Mouse (Mus musculus) right cerebral cortex, postnatal 14 days (tissue): ENCODE data around the gene Zbtb34.

Experiments
- DNase-seq: peaks from one replicate; pipeline ENCODE4 v3.0.0; 2022

The Zbtb34 gene

GRCm38 (mm10) chr2:33430771-33431699 lies at the start of gene Zbtb34:
TSS of gene Zbtb34 (minus strand) at chr2:33431324.
- DNase-seq, result peak; percentile 64

DNA sequence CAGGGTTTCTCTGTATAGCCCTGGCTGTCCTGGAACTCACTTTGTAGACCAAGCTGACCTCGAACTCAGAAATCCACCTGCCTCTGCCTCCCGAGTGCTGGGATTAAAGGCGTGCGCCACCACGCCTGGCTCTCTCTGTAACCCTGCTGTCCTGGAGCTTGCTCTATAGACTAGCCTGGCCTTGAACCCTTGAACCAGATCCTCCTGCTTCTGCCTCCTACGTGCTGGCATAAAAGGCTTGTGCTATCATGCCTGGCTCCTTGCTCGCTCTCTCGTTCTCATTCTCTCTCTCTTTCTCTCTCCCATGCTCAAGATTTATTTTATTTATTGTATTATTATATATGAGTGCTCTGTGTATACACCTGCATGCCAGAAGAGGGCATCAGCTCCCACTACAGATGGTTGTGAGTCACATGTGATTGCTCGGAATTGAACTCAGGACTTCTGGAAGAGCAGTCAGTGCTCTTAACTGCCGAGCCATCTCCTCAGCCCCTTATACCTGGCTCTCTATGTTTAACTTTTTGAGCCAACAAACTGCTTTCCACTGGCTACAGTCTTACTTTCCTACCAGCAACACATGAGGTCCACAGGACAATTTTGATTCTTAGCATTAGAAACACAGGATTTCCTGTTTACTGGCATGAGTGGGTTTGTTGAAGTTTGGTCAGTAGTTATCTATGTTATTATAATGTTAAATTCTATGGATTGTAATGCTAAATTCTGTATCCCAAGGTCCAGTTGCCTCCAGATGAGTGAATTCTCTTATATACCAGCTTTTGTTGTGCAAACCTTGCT lies 47.0 kb upstream of the Zbtb34 start:
- DNase-seq, result no peak

GRCm38 (mm10) chr2:33475961-33476360 lies 44.8 kb upstream of the Zbtb34 start:
- peak; percentile 78 for DNase-seq

GRCm38 (mm10) chr2:33468466-33469097 lies 37.5 kb upstream of the Zbtb34 start, which contains the start of gene Zbtb43:
TSS of gene Zbtb43 (minus strand) at chr2:33468559.
- peak; percentile 95 for DNase-seq

DNA sequence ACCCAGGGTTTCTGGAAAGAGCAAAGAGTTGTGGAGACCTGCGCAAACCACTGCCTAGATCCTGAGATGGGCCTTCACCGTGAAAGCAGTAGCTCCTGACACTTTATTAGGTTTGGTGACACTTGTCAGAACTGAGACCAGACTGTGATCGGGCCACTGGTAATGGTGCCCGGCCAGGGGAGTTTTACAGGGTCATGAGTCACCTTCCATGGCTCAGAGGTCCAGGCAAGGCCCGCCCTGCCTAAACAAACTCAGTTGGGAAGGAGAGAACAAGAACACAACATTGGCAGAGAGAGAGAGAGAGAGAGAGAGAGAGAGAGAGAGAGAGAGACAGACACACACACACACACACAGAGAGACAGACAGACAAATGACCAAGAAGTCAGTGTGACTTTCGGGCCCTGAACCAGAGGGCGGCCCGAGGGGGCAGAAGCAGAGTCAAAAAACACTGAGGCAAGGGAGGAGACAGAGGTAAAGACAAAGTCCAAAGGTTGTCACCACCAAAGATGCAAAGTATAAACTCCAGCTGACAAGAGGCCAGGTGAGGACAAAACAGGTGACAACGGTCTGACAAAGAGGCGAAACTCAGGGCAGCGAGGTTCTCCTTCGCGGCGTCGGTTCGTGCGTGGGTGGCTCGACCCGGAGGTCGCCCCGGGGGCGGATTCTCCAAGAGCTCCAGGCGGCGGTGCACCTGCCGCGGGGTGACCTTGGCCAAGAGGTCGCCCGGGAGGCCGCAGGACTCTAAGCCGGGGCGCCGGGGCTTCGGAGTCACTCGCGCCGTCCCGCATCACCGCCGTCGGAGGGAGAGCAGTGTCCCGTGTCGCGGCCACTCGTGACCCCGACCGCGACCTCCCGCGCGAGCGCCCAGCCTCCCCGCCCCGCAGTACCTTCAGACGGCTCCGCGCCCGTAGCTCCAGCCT lies 36.7 kb upstream of the Zbtb34 start:
- DNase-seq, result no peak

DNA sequence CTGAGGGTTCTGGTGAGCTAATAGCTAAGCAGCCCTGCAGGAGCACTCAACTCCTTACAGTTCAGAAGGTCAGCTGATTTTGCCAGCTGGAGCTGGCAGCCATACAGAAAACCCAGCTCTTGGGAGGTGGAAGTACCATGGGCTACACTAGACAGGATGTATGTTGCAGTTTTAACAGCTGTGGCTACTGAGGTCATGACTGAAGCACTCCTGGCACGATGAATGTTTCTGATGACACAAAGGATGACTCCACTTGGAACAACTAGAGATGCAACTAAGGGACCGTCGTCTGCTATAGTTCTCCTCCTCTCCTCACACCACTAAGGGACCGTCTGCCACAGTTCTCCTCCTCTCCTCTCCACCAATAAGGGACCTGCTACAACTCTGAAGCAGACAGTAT lies 34.8 kb upstream of the Zbtb34 start:
- no peak for DNase-seq

DNA sequence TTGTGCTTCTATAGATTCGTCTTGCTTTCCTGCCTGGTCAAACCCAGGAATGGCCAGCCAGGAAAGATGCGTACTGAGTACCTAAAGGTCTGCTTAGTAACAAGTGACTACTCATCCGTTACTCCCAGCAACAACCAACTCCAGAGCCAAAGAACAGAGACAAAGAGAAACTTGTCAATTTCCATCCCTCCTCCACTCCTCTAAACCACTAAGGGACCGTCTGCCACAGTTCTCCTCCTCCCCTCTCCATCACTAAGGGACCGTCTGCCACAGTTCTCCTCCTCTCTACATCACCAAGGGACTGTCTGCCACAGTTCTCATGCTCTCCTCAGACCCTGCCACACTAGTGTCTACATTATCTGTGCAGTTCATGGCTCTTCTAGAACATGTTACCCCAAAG lies 34.1 kb upstream of the Zbtb34 start:
- DNase-seq, result no peak

DNA sequence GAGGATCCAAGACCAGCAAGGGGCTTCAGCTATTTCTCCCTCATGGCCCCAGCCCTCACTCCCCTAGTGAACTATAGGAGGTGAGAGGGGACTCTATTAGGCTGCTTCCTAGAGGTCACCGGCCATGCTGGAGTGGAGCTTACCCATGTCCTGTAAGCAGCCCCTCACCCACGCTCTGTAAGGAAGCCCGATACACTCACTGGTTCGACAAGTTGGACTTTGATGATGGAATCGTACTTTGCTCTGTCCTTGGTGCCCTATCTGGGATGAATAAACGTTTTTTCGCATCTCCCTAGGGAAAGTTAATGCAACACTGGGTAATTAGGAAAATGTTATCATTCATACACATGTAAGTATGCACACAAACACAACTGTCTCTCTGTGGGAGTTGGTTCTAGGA lies 30.9 kb upstream of the Zbtb34 start:
- DNase-seq, result no peak

- DNase-seq, result no peak
These were observed 29.9 kb upstream of the Zbtb34 start for GRCm38 (mm10) chr2:33461066-33461465.

DNA sequence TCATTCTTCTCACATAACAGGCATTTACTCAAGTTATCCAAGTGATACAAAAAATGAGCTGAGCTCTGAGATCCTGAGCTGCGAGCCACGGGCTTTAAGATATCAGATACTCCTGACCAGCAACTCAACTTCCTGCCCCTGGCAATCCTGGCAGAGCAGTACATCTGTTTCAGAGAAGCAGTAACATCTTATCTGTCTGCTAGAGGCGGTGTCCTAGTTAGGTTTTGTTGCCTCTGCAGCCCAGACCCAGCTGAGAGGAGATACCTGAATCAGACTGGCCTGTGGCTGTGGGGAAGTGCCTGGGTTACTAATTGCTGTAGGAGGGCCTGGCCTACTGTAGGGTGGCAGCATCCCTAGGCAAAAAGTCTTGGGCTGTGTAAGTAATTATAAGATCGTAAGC lies 28.5 kb upstream of the Zbtb34 start:
- no peak for DNase-seq

DNA sequence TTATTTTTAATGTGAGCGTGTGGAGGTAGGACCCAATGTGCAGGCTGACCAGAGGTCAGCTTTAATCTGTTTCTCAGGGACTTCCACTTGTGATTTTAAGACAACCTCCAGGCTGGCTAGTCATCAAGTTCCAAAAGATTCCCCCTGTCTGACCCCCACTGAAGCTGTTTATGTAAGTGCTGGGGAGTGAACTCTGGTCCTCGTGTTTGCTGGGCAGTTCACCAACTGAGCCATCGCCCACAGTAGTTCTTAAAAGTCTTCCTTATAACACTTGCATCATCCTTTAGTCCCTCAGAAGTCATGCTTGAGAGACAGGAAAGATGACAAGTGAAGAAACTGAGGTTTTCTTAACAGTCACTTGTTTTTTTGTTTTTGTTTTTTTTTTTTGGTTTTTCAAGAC lies 25.6 kb upstream of the Zbtb34 start:
- DNase-seq, result no peak

DNA sequence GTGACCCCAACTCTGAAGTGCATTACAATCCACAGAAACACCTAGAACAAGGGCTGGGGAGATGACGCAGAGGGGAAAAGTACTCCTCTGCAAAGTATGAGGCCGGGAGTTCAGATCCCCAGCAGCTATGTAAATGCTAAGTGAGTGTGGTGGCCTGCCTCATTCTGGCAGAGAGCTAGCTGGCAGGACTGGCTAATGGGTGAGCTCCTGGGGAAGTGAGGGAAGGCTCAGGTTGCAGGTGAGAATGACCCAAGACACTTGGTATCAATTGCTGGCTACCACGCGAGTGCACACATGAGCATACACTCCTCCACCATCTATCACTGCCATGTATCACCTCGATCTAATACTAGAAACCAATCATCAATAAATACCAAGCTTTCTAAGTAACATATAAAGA lies 25.1 kb upstream of the Zbtb34 start:
- no peak for DNase-seq

DNA sequence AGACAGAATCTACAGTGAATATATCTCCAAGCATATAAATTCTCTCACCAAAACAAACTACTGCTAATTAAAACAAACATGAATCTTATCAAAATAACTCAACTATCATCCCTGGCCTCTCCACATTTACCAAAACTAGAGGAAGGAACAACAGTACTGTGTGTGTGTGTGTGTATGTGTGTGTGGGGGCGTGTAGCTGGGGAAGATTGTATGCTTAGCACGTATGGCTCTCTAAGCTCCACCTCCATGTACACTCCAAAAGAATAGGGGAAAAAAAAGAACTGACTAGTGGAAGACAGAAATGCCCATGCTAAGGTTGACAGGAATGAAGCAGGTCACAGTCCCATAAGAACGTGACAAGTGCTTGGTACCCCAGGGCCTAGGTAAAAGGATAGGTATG lies 24.2 kb upstream of the Zbtb34 start:
- no peak for DNase-seq

DNA sequence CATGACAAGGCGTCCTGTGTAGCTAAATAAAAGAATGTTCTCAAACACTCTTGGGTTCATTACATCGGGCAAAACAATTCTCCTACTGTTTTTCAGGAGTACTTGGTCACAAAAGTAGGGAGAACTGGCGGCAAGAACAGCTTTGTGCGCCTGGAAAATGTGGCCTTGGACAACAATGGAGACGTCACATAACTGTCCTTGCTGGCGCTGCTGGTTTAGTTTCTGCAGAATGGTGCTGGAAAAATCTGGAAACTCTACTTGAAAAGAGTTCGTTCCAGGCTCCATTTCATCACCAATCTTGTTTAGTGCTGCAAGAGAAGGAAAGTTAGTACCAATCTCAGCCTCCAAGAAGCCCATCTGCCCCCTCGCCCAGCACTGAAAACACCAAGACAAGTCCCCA lies 23.7 kb upstream of the Zbtb34 start:
- no peak for DNase-seq

GRCm38 (mm10) chr2:33453476-33453875 lies 22.4 kb upstream of the Zbtb34 start:
- DNase-seq, result no peak

DNA sequence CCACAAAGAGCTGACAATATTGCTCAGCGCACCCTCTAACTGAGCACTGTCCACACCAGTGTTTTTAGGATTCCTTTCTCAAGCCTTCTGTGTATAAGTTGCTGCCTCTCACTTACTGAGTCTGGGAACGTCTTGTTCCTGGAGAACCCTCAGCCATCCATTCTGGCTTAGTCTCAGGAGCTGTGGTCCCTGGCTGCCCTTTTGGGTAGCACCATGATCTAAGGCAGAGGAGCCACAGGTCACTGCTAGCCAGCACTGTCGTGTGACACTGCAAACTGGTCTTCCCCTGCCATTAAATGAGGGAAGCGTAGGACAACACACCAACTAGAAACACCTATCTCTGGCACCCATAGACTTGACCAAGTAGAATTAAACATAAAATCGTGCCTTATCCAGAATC lies 21.6 kb upstream of the Zbtb34 start:
- no peak for DNase-seq

GRCm38 (mm10) chr2:33452140-33452539 lies 21.0 kb upstream of the Zbtb34 start:
- DNase-seq, result no peak

DNA sequence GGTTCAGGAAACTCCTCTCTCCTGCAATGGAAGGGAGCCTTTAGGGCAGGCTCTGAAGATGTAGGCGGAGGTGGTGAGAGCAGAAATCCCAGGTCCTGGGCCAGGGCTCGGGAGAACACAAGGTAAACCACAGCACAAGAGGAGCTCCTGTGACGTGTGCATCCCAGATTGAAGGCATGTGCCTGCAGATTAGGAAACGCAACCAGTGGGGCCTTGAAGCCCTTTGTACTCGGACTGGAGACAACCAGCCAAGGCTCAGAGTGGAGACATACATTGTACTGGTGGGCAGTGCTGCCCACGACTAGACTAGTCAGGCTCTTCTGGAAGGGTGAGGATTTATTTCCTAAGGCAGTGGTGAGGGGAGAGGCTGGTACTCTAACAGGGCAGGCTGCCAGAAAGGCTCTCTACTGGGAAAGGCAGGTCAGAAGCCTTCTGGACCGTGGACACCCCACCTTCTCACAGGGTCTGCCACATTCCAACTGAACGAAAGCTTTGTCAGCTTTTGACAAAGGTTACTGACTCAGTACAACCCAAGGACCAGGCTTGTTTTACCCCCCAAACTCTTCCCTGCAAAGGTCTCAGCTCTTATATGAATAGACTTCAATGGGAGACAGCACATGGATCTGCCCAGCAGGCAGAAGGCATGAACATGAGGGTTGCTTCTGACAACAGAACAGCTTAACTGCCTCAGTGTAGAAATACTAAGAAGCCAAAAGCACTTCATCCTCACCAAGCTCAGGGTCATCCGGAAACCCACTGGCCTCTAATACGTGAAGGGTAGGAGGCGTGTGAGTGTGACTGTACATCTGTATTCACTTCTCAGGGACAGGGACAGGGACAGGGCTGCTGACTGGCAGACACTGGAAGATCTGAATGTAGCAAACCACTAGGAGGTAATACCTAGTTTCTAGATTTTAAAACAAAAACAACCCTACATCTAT lies 20.2 kb upstream of the Zbtb34 start:
- no peak for DNase-seq

- DNase-seq, result no peak
These were observed 18.2 kb upstream of the Zbtb34 start for GRCm38 (mm10) chr2:33449119-33449873.

GRCm38 (mm10) chr2:33446796-33447195 lies 15.7 kb upstream of the Zbtb34 start:
- DNase-seq, result no peak
